Mouse (Mus musculus) spleen, adult 2 months (tissue): Measurements from ENCODE around the gene Sp3. TPM values are rescaled to one million over a fixed set of nuclear protein-coding genes. Genes with fewer than 3 reads are reported as not detected.
"Not testable (repeated sequence)": the region's sequence is repeated elsewhere in the genome, so short reads cannot be mapped to it uniquely, and the experiment has no call there.

Experiments
- DNase-seq, 2 experiments: peaks; one replicate each; pipeline versions ENCODE4 v3.0.0 to v3.0.0-alpha.2; 2012 to 2021; ENCODE audit warnings: low spot score in 2 of 2, low read depth in 1 of 2
- H3K27ac ChIP-seq: fragments of 200-500 bp; 2 replicates; pipeline ENCODE4 v1.5.1; 2012; ENCODE audit warnings: low read length, inconsistent platforms; ENCODE audit not compliant: insufficient read depth
- H3K27me3 ChIP-seq: fragments of 200-500 bp; 2 replicates; pipeline ENCODE4 v1.6.1; 2012; ENCODE audit warnings: mild to moderate bottlenecking, moderate library complexity, low read length, inconsistent platforms; ENCODE audit not compliant: control insufficient read depth, insufficient read depth
- H3K36me3 ChIP-seq: fragments of 200-500 bp; 2 replicates; pipeline ENCODE4 v1.6.1; 2012; ENCODE audit warnings: mild to moderate bottlenecking, low read length, inconsistent platforms; ENCODE audit not compliant: control insufficient read depth, insufficient read depth
- H3K4me1 ChIP-seq: fragments of 200-500 bp; 2 replicates; pipeline ENCODE4 v1.6.1; 2011; ENCODE audit warnings: inconsistent platforms; ENCODE audit not compliant: control insufficient read depth, insufficient read depth, insufficient read length
- H3K4me3 ChIP-seq: fragments of 200-500 bp; 2 replicates; pipeline ENCODE4 v1.5.1; 2011; ENCODE audit warnings: mild to moderate bottlenecking, inconsistent platforms; ENCODE audit not compliant: insufficient read depth, insufficient read length; ENCODE audit errors: extremely low read depth
- CTCF ChIP-seq: fragments of 200-500 bp; IDR thresholded peaks from 2 replicates; pipeline ENCODE4 v1.5.1; 2011; ENCODE audit warnings: mild to moderate bottlenecking, inconsistent platforms; ENCODE audit not compliant: insufficient read depth, insufficient read length, insufficient replicate concordance; ENCODE audit errors: extremely low read depth
- POLR2A ChIP-seq: fragments of 200-500 bp; IDR thresholded peaks from 2 replicates; pipeline ENCODE4 v1.6.1; 2011; ENCODE audit warnings: low read depth, low read length, inconsistent platforms
- WGBS: fragments of 180-500 bp; shearing (Covaris S2); methylation state at CpG from one replicate; pipeline ENCODE4 v1.1.7; 2018; 5-methylcytosine and 5-hydroxymethylcytosine counted together
- polyA plus RNA-seq: library from polyadenylated mRNA; depleted of rRNA; stranded (reverse); fragments of >200 nt; gene quantifications from 2 replicates; pipeline ENCODE4 v1.2.3, GENCODE M21; 2012

Gene Sp3
- polyA plus RNA-seq, 1 experiment = 9.4 TPM

DNA sequence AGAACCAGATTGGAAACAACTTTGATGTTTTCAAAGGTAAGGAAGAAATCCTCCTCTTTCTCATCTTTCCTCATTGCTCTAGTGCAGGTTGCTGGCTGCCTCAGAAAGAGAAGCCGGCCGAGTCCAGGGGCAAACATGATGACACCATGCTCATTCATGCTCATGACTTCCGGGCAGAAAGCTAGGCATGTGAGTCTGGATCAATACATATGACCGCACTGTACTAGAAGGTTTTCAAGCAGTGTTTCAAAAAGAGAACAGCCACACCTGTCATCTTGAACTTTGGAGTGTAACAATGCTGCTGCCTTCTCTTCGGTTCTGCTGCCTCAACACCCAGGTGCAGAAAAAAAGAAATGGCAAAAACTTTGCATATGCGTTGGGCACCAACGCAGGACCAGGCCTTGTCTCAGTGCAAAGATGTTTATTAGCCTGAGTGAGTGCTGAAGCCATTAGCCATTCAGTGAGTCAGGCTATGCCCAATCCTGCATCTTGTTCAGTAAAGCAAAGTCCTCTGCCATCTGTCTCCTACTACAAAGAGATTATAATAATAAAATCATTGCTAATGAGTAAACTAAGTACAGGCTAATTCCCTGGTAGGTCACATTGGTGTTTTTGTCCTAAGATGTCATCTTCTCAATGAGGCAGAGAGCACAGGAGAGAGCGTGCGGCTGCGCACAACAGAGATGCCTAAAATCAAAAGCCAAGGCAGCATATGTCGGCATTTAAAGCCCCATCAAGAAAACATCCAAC, 67.4 kb downstream of the Sp3 start:
- no peak overlapping the region for H3K27ac ChIP-seq
- H3K4me3 ChIP-seq = no peak overlapping the region
- no peaks in the 10 kb centered on the region for H3K27me3 ChIP-seq
- TF ChIP-seq CTCF (no peak), POLR2A (no peak)
- no peaks in the 10 kb centered on the region for H3K36me3 ChIP-seq
- 94% methylated on average over 11 of the region's 11 CpGs for WGBS
- no peaks in the 10 kb centered on the region for H3K4me1 ChIP-seq
- no peak for DNase-seq

DNA sequence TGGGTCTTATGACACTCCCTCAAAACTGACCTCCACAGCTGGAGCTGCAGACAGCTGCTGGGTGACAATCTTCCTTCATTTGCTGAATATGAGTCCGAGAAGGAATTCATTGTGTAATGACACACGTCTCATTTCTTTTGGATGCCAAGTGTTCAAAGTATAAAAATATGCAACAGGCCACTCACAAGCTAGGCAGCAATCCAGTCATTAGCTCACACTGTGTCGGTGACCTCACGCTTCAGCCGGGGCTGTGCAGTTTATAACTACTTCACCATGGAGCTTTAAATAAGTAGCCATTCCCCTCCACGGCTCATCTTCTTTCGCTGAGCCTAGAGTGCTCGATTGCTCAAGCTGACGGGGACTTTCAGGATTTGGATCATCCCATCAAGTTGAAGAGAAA, 68.7 kb downstream of the Sp3 start:
- Histone ChIP-seq H3K27ac (no peak overlapping the region), H3K4me3 (no peak overlapping the region), H3K36me3 (no peaks in the 10 kb centered on the region), H3K27me3 (no peaks in the 10 kb centered on the region), H3K4me1 (no peaks in the 10 kb centered on the region)
- no peak for DNase-seq
- 92% methylated on average over 9 of the region's 9 CpGs for WGBS
- no peak for TF ChIP-seq POLR2A
- no peak for TF ChIP-seq CTCF

DNA sequence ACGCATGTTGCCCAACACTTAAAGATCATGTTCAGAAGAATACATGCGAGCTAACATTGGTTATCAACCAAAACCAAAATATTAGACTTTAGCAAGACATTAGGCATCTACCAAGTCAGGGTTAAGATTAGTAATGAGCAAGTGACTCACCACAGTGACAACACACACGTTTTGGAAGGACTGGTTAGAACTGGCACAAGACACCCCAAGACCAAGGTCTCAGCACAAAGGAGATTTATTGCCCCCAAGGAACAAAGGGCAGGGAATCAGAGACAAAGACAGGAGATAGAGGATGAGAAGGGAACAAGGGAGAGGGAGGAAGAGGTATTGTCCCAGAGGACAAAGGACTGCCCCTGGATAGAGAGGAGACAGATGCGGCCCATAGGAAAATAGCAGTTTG, 71.2 kb downstream of the Sp3 start:
- WGBS = 75% methylated on average over 4 of the region's 4 CpGs
- H3K4me1 ChIP-seq = no peaks in the 10 kb centered on the region
- H3K27ac ChIP-seq = no peak overlapping the region
- no peak for TF ChIP-seq CTCF
- no peak for TF ChIP-seq POLR2A
- H3K36me3 ChIP-seq = no peaks in the 10 kb centered on the region
- no peak for DNase-seq
- no peaks in the 10 kb centered on the region for H3K27me3 ChIP-seq
- H3K4me3 ChIP-seq = no peak overlapping the region

DNA sequence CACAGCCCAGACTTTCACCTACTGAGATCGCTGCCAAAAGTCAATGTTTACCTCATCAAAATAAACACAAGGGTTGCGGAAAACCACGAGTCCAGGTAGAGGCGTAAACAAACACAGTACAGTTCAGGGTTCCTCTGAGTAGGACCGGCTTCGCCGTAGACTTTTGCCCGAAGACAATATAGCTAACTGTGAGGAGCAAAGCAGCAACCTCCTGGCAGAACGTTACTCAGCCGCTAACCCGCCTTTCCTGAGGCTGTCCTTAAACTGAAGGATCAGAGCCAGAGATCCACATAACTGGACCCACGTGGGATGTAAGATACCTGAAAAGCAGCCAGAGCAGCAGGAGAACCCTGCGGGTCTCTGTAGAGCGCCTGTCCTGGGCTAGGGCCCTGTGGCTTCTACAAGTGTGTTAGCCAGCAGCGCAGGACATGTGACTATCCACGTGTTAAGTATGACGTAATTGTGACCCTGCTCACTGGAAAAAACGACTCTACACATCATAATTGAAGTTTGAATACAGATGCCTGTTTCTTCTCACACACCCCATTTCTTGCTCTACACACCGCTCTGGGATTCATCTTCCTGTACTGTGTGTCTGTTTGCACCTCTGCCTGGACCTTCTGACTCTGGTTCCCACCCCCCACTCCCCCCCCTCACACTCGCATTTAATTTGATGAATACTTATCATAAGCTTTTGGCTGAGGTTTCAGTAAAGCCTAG, 71.9 kb downstream of the Sp3 start:
- no peak overlapping the region for H3K27ac ChIP-seq
- TF ChIP-seq CTCF (no peak), POLR2A (no peak)
- H3K4me1 ChIP-seq = no peaks in the 10 kb centered on the region
- H3K36me3 ChIP-seq = no peaks in the 10 kb centered on the region
- H3K27me3 ChIP-seq = no peaks in the 10 kb centered on the region
- WGBS = 86% methylated on average over 20 of the region's 20 CpGs
- no peak overlapping the region for H3K4me3 ChIP-seq
- DNase-seq = no peak

DNA sequence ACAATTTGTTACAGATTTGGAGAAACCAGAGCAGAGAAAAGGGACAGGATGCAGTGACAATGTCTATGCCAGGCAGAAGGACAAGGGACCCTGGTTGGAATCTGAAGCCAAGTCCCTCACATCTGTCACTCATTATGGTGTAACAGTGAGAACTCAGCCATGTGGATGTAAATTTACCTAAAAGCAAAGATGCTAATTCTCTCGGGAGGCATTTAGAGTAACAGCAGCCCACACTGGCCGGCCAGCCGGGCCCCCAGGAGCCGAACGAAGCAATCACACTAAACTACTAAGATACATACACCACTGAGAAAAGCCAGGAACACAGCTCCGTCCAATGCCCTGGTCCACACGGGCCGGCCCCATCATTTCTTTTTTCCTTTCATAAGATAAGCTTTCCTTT, 73.5 kb downstream of the Sp3 start:
- H3K27me3 ChIP-seq = no peaks in the 10 kb centered on the region
- H3K4me1 ChIP-seq = no peaks in the 10 kb centered on the region
- H3K4me3 ChIP-seq = no peak overlapping the region
- TF ChIP-seq CTCF (no peak), POLR2A (no peak)
- H3K36me3 ChIP-seq = no peaks in the 10 kb centered on the region
- H3K27ac ChIP-seq = no peak overlapping the region
- WGBS = 84% methylated on average over 8 of the region's 8 CpGs
- no peak for DNase-seq

DNA sequence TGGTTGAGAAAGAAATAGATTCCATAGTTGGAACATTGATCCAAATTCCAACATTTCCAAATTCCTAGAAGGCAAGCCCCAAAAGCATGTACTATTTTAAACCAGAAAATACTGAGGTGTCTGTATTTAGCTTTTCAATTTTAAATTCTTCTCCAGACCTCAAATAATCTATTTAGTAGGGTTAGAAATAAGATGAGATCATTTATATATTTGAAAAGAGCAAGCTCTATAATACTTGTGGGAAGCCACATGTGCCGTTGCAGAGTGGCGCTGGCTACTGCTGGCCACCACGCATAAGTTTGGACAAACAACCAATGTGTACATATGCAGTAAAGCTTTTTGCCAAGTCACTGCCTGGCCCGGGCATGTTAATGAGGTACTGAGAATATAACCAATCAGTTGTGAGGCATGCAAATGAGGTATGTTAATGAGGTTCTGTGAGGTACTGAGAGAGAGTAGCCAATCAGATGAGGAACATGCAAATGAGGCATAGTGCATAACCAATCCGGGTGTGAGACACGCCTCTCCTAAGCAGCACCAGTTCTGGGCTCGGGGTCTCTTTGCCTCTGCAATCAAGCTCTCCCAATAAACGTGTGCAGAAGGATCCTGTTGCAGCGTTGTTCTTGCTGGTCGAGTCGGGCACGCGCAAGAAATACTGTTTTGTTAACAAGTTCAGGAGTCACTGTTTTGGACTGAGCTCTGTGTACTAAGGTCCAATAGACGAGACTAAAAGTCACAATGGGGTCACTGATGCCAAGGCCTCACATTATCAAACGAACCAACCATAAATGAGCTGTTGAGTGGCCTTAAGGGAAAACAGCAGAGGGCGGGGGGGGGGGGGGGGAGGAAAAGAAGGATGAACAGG, 77.2 kb downstream of the Sp3 start:
- WGBS = 94% methylated on average over 16 of the region's 16 CpGs

More for the DNA sequence above, 77.2 kb downstream of the Sp3 start:
- not testable (repeated sequence) for H3K27me3 ChIP-seq, DNase-seq, H3K4me1 ChIP-seq, H3K36me3 ChIP-seq, H3K27ac ChIP-seq, H3K4me3 ChIP-seq
